Mouse (Mus musculus): ENCODE data around the gene Fam136a. TPM values are rescaled to one million over a fixed set of nuclear protein-coding genes. Genes with fewer than 3 reads are reported as not detected.
A peak's percentile ranks its signal among the peaks of the same experiment; 100 is the strongest.

Gene Fam136a
- total RNA-seq, 1 experiment from 2014 or later, result 84.9 TPM

DNA sequence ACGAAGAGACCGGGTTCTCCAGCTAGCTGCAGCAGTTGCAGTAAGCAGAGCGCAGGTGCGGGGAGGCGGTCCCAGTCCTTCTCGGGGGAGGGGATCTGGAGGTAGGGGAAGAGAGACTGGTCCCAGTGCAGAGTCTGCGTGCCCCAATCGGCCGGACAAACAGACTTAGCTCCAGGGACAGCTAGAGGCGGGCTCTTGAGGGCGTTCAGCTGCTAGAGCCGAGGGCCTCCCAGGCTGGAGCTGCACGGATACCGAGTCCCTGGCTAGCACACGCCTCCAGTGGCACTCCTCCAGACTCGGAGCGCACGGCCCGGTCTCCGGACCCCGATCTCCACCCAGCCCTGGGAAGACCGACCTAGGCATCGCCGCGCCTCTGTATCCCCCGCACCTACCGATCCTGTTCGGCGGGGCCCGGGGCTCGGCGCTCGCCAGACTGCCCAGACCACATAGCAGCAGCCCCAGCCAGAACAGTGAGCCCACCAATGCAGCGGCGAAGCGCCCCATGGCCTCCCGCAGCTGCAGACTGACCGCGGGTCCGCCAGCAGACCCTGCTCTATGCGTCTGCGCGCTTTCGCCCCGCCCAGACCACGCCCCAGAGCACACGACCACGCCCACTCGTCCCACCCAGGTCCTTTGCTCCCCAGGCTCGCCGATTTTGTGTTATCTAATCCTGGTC lies 31.3 kb downstream of the Fam136a start, which contains the start of gene Pcyox1:
Pcyox1 (minus strand) TSS at position 574 of the 676 bp plus-strand sequence.
- DNase-seq, result peak; percentile 93

DNA sequence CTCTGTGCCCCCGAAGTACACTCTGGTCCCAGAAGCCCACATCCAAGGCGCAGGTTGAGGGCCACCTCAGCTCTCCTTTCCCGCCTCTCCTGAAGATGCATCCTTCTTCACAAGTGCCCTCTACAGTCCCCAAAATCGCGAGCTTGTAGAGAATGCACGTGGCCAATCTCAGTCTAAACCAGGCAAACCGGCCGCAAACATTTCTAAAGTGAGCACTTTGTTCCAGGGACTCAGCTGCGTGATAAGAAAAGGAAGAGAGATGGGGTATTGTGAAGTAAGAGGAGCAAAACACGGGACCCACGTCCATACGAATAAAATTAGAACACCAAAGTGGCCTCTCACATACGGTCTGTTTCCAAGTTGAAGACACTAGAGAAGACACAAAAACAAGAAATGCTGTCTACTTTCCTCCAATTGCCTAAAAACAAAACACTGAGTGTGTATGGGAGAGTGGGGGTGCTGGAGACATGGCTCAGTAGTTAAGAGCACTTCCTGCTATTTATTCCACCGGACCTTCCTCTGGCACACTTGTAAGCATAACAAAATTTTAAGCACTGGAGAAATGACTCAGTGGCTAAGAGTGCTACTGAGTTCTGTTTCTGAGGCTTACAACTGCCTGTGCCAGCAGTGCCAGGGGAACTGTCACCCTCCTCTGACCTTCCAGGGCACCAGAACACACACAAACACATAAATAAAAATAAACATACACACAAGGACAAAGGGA lies 32.0 kb downstream of the Fam136a start:
- no peak for DNase-seq

DNA sequence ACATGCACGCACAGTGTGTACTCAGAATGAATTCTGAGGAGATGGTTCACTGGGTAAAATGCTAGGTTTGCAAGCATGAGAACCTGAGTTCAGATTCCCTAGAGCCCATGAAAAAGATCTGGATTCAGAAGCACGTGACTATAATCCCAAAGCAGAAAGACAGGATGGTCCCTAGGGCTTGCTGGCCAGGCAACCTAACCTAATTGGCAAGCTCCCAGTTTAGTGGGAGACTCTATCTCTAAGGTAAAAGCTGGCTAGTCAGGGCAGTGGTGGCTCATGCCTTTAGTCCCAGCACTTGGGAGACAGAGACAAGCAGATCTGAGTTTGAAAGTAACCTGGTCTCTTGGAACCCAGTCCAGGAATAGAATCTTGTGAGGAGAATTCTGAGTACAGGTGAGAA lies 33.5 kb downstream of the Fam136a start:
- DNase-seq, result no peak

DNA sequence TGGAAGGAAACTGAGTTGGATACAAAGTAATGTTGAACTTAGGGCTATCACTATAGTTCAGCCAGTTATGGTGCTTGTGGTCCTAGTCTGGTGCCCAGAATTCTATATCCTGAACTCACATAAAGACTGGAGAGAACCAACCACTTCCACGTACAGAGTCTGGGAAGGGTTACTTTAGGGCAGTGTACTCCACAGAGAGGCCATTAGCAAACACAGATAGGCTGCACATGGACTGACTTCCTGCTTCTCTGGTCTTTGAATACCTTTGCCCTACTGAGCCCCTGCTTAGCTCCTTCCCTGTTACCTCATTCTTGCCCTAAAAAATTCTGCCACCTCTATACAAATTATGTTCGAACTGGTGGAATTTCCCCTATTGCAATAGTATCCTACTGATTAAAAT lies 34.5 kb downstream of the Fam136a start:
- no peak for DNase-seq

DNA sequence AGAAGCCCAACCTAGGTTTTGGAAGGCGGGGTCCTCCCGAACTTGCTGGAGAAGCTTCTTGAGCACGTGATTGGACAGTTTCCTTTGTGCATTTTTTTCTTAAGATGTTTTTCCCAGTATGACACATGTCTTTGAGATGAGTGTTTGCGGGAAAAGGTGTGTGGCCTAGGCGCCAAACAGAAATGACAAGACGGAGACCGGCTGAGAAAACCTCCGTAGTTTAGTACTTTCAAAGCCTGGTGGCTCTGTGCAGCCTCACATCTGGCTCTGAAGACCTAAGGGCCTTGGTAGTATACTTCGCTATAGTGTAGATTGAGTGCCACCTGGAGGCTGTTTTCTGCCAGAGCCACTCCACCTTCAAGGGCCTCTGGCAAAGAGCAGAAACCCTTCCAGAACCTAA lies 35.5 kb downstream of the Fam136a start:
- peak; percentile 86 for DNase-seq

DNA sequence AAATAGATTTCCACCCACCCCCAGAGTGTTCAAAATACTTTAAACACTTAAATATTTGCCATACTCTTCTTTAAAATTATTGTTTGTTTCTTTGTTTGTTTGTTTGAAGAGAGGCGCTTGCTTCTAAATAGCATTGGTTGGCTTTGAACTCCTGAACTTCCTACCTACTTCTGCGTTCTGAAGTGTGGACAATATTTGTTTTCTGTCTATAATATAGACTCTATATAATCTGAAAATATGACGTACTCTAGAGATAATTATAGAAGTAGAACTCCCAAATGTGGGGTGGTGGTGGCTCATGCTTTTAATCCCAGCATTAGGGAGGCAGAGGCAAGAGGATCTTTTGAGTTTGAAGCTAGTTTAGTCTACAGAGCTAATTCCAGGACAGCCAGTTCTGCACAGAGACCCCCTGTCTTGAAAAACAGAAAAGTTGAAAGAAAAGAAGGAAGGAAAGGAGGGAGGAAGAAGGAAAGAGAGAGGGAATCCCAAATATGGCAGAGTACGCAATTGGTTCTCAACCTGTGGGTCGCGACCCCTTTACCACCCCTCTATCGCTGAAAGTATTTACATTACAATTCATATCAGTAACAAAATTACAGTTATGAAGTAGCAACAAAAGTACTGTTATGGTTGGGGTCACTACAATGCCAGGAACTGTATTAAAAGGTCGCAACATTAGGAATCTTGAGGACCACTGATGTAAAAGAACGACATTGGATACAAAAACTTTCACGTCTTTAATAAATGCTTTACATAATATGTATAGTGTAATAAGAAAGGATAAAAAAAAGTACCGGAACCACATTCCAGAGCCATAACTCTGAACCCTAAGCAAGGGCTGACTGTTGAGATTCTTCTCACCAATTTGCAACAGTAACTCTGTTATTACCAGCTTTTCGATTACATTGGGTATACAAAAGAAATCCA lies 37.5 kb downstream of the Fam136a start:
- no peak for DNase-seq

DNA sequence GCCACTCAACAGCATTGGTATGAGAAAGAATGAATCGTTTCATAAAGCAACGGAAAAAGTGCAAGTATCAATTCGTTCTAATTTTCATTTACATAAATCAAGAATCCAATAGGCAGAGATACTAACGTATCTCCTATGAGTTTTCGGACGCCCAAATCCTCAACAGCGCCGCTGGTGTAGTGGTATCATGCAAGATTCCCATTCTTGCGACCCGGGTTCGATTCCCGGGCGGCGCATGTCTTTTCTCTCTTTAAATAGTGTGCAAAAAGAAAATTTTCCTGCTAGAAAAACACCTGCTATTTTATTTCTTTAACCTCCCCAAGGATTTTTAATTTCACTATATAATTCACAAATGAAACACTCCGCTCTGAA lies 38.3 kb downstream of the Fam136a start:
- DNase-seq, result peak; percentile 88

DNA sequence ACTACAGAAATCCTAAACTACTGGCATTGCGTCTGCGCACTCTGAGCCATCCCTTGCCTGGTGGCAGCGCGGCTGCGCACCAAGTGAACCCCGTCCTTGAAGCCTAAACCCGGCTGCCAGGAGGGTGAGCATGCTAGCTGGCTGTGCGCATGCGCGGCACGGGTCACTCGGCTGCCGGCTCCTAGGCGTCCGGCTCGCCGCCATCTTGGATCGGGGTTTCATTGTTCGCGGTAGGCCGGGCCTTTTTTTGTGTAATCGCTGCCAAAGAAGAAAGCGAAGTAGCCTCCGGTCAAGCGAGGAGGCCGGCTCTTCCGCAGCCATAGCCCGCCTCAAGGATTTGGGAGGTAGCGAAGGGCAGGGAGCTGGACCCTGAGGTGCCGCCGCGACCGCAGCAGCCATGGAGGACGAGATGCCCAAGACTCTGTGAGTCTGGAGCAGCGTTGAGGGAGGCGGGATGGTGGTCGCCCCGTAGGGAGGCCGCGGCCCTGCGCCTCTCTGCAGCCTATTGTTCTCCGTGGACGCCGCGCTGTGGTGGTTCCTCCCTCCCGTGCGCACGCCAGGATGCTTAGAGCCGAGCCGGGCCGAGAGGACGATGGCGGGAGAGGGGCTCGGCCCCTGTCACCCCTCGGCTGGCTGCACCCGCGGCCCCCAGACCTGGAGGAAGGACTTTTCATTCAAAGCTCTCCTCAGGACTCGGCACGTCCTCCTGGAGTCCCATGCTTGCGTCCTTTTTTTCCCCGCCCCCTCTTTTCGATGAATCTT lies 38.8 kb downstream of the Fam136a start, which contains the start of gene Tia1:
Tia1 (plus strand) TSS at position 120 of the 762 bp plus-strand sequence.
- DNase-seq, result peak; percentile 99

DNA sequence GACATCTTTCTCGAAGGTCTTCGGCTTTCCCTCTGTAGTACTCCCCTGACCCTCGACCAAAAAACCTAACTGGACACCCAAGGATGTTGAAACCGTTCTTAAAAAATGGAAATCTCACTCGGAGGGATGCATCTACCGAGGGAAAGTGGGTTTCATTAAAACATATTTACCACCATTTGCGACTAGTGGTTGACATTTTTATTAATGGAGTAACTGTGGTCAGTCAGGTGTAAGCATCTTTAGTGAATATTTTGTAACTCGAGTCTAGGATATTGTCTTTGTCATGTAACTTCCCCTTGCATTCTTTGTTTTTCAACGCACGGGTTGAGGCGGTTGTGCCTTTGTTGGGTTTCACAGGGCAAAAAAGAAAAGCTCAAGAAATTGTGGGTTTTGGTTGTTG lies 39.5 kb downstream of the Fam136a start:
- DNase-seq, result no peak

DNA sequence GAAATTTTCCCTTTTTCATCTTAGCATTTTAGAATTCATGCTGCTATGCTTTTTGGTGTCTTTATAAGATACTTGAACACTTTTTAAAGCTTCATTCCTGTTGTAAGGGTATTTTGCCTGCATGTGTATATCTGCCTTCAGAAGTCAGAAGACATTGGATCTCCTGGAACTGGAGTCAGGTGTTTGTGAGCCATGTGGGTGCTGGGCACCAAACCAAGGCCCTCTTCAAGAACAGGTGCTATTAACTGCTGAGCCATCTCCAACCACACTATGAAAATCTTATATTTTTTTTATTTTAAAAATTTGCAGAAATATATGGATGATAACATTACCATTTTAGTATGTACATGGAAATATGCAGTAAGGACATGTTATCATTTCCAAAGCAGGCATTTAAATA lies 40.9 kb downstream of the Fam136a start:
- no peak for DNase-seq

DNA sequence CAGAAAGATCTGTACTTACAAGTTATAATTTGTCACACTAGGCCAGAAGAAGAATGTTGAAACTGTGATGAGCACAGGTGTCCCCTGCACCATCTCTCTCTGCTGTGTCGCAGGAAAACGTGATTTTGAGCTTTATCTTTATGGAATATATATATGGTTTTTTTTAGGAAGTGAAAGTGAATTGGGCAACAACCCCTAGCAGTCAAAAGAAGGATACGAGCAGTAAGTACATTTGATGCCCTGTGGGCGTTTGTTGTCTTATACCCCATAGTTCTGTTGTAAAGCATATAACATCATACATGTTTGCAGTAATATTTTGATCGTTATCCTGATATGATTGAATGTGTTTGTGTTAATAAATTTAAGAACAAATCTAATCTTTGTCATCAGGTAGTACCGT lies 53.3 kb downstream of the Fam136a start:
- no peak for DNase-seq

DNA sequence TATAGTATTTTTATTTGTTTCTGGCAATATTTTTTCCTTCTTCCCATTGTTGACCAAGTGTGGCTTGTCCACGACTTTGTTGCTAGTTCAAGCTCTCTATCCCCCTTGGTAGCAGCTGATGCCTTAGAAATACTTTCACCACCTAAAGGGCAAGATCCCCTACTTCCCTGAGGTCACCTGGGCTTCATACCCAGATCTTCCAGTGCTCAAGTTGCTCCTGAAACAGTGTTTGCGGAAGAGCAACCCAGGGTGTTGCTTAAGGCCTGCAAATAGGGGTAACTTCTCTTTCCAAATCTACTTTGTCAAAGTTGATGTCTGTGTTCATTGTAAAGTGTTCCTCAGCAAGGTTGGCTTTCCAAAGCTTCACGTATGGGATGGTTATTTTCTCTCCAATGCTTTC lies 53.8 kb downstream of the Fam136a start:
- DNase-seq, result no peak

Other genes with a start within 250 kb of the Fam136a start
- 7.7 and 9.7 TPM in 2 replicates for gene Tgfa, start 170.4 kb upstream of the Fam136a start, total RNA-seq (2021)
- 248 and 268 TPM in 2 replicates for gene Snrpg, start 5.7 kb downstream of the Fam136a start, total RNA-seq (2021)
- gene Pcyox1, start 31.5 kb downstream of the Fam136a start, total RNA-seq (2021), result 145 and 151 TPM in 2 replicates
- 48.8 and 69.5 TPM in 2 replicates for gene Tia1, start 38.6 kb downstream of the Fam136a start, total RNA-seq (2021)
- 0.78 TPM in 1 of 2 replicates, not detected in the other for gene Gm44790, start 61.0 kb downstream of the Fam136a start, total RNA-seq (2021)
- 15.6 and 16.4 TPM in 2 replicates for gene C87436, start 72.7 kb downstream of the Fam136a start, total RNA-seq (2021)
- 260 TPM in 2 replicates for gene Pcbp1, start 160.7 kb downstream of the Fam136a start, total RNA-seq (2021)